Mouse (Mus musculus) liver, postnatal 0 days (tissue): ENCODE results near the gene Stard3nl. TPM values are rescaled to one million over a fixed set of nuclear protein-coding genes. Genes with fewer than 3 reads are reported as not detected.

ENCODE experiments used
- ATAC-seq: fragments of 200-750 bp; cut with Nextera tagmentation; 2 replicates; pipeline ENCODE4 v1.8.0; 2017; ENCODE audit warnings: mild to moderate bottlenecking, moderate library complexity
- DNase-seq: peaks from one replicate; pipeline ENCODE4 v3.0.0-alpha.2; 2016
- H3K27ac ChIP-seq: fragments of 300-500 bp; sonication (generic); 2 replicates; pipeline ENCODE4 v1.5.1; 2014; ENCODE audit warnings: antibody characterized with exemption, moderate library complexity, mild to moderate bottlenecking, low read depth
- H3K27me3 ChIP-seq: fragments of 300-500 bp; sonication (generic); 2 replicates; pipeline ENCODE4 v1.6.1; 2014; ENCODE audit warnings: low read length, control low read depth, mixed read lengths; ENCODE audit not compliant: insufficient read depth
- H3K36me3 ChIP-seq: fragments of 300-500 bp; sonication (generic); replicated peaks from 2 replicates; pipeline ENCODE4 v1.6.1; 2014; ENCODE audit warnings: mild to moderate bottlenecking, control low read depth, low read length, moderate library complexity, mixed read lengths; ENCODE audit not compliant: insufficient read depth
- H3K4me1 ChIP-seq: fragments of 300-500 bp; sonication (generic); 2 replicates; pipeline ENCODE4 v1.6.1; 2014; ENCODE audit warnings: antibody characterized with exemption, mild to moderate bottlenecking, control low read depth; ENCODE audit not compliant: insufficient read depth
- H3K4me2 ChIP-seq: fragments of 300-500 bp; sonication (generic); 2 replicates; pipeline ENCODE4 v1.6.1; 2014; ENCODE audit warnings: low read depth, mild to moderate bottlenecking, low read length, moderate library complexity, mixed read lengths
- H3K4me3 ChIP-seq: fragments of 300-500 bp; sonication (generic); 2 replicates; pipeline ENCODE4 v1.5.1; 2014; ENCODE audit warnings: low read depth, low read length
- H3K9ac ChIP-seq: fragments of 300-500 bp; sonication (generic); replicated peaks from 2 replicates; pipeline ENCODE4 v1.6.1; 2014; ENCODE audit warnings: mild to moderate bottlenecking, moderate library complexity
- H3K9me3 ChIP-seq: fragments of 300-500 bp; sonication (generic); 2 replicates; pipeline ENCODE4 v1.6.1; 2016; ENCODE audit warnings: mild to moderate bottlenecking, control low read depth, low read length, mixed read lengths
- CTCF ChIP-seq: sonication (generic); IDR thresholded peaks from 2 replicates; pipeline ENCODE4 v1.5.1; 2016; ENCODE audit warnings: antibody characterized with exemption, low read depth
- EP300 ChIP-seq: IDR thresholded peaks from 2 replicates; pipeline ENCODE4 v1.6.1; 2016; ENCODE audit warnings: antibody characterized with exemption, low read depth, mild to moderate bottlenecking
- WGBS: fragments of 180-500 bp; shearing (Covaris S2); extraction: QIAGEN DNeasy Blood & Tissue Kit; methylation state at CpG from one replicate; pipeline ENCODE4 v1.1.7; 2014; ENCODE audit not compliant: insufficient replicate concordance; 5-methylcytosine and 5-hydroxymethylcytosine counted together
- polyA plus RNA-seq: library from polyadenylated mRNA; unstranded; fragments of >200 nt; fragmentation: Nextera tagmentation; extraction: Ambion mirVana; gene quantifications from 2 replicates; pipeline ENCODE4 v1.2.1, GENCODE M21; 2015

The Stard3nl gene
- polyA plus RNA-seq, 1 experiment from 2014 or later: 19.5 TPM

GRCm38 (mm10) chr13:19407953-19408352 lies 12.4 kb upstream of the Stard3nl start:
- no peaks in the 10 kb centered on the region for H3K27me3 ChIP-seq
- no peaks in the 10 kb centered on the region for H3K36me3 ChIP-seq
- no peak overlapping the region for H3K4me2 ChIP-seq
- H3K27ac ChIP-seq: no peak overlapping the region
- no peaks in the 10 kb centered on the region for H3K4me1 ChIP-seq
- no peak for TF ChIP-seq CTCF
- TF ChIP-seq EP300: no peak
- no peak overlapping the region for H3K9ac ChIP-seq
- H3K4me3 ChIP-seq: no peak overlapping the region
- no peak for DNase-seq
- ATAC-seq: no peak
- 87% methylated on average over 2 of the region's 2 CpGs for WGBS
- no peaks in the 10 kb centered on the region for H3K9me3 ChIP-seq

- no peak for ATAC-seq
- H3K4me1 ChIP-seq: no peaks in the 10 kb centered on the region
- 54% methylated on average over 2 of the region's 2 CpGs for WGBS
Observed at GRCm38 (mm10) chr13:19404623-19405022, 9.0 kb upstream of the Stard3nl start.

GRCm38 (mm10) chr13:19394798-19395687 lies 552 bp downstream of the Stard3nl start:
- Histone ChIP-seq H3K4me3 (peak overlapping the region; percentile 98), H3K36me3 (no peaks in the 10 kb centered on the region), H3K4me1 (peaks cover 10% of the 10 kb centered on the region), H3K4me2 (peak overlapping the region; percentile 94), H3K9me3 (no peaks in the 10 kb centered on the region), H3K27ac (peak overlapping the region; percentile 81), H3K27me3 (no peaks in the 10 kb centered on the region), H3K9ac (peak overlapping the region; percentile 91)
- DNase-seq (no peak), ATAC-seq (peak; percentile 47)
- 2% methylated on average over 25 of the region's 25 CpGs for WGBS
- TF ChIP-seq EP300: no peak

More at GRCm38 (mm10) chr13:19404623-19405022, 9.0 kb upstream of the Stard3nl start:
- Histone ChIP-seq H3K27ac (no peak overlapping the region), H3K36me3 (no peaks in the 10 kb centered on the region), H3K27me3 (no peaks in the 10 kb centered on the region), H3K9me3 (no peaks in the 10 kb centered on the region), H3K4me3 (no peak overlapping the region), H3K9ac (no peak overlapping the region), H3K4me2 (no peak overlapping the region)
- no peak for DNase-seq
- TF ChIP-seq EP300 (no peak), CTCF (no peak)

DNA sequence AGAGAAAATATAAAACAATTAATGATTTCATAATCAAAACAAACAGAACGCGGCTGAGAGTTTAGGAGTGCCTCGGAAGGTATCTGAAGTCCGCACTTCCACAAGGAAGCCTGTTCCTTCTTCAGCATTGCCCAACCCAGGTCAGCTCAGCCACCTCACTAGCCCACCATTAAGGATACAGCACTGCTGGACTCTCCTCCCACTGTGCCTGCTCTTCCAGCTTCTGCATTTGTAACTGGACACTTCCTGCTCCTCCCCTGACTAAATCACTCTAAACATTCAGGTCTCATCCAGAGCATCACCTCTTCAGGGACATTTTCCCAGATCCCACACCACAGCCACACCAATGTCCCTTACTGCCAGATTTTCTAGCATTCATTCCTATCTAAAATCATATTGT lies 1.4 kb downstream of the Stard3nl start:
- Histone ChIP-seq H3K4me2 (peak overlapping the region; percentile 60), H3K36me3 (no peaks in the 10 kb centered on the region), H3K4me3 (peak overlapping the region; percentile 9; the same call in 1 of the 2 replicates), H3K9me3 (no peaks in the 10 kb centered on the region), H3K9ac (no peak overlapping the region), H3K27ac (no peak overlapping the region), H3K27me3 (no peaks in the 10 kb centered on the region), H3K4me1 (peaks cover 10% of the 10 kb centered on the region)
- 33% methylated on average over 4 of the region's 4 CpGs for WGBS
- no peak for DNase-seq
- TF ChIP-seq CTCF: no peak
- TF ChIP-seq EP300: no peak
- ATAC-seq: no peak

GRCm38 (mm10) chr13:19393731-19394130 lies 1.9 kb downstream of the Stard3nl start:
- WGBS: 50% methylated on average over 2 of the region's 2 CpGs
- Histone ChIP-seq H3K4me1 (peaks cover 10% of the 10 kb centered on the region), H3K4me3 (no peak overlapping the region; the same call in 1 of the 2 replicates), H3K27me3 (no peaks in the 10 kb centered on the region), H3K27ac (no peak overlapping the region), H3K36me3 (no peaks in the 10 kb centered on the region), H3K9me3 (no peaks in the 10 kb centered on the region), H3K9ac (no peak overlapping the region), H3K4me2 (peak overlapping the region; percentile 60)
- DNase-seq (no peak), ATAC-seq (no peak)
- no peak for TF ChIP-seq EP300
- no peak for TF ChIP-seq CTCF

DNA sequence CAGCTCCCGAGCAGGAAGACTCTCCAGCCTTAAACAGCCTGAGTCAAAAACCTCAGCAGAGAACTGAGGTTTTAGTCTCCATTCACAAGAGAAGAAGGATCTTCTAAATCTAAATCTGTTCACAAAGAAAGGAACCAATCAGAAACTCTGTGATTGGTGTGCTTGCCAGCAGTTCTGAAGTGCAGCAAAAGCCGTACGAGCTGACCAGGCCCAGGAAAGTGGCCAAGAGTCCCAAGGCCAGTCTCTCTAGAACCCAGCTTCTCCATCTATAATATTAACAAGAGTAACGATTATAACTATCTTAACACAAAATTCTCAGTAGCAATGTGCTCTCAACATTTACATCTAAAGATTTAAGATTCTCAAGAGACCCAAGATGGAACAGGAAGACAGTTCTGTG lies 4.0 kb downstream of the Stard3nl start:
- no peak overlapping the region for H3K27ac ChIP-seq
- H3K36me3 ChIP-seq: no peaks in the 10 kb centered on the region
- 80% methylated on average over 4 of the region's 4 CpGs for WGBS
- ATAC-seq (no peak), DNase-seq (no peak)
- no peaks in the 10 kb centered on the region for H3K27me3 ChIP-seq
- H3K9ac ChIP-seq: no peak overlapping the region
- TF ChIP-seq EP300 (no peak), CTCF (no peak)
- no peak overlapping the region for H3K4me3 ChIP-seq
- H3K4me2 ChIP-seq: no peak overlapping the region
- no peaks in the 10 kb centered on the region for H3K9me3 ChIP-seq
- peaks cover 10% of the 10 kb centered on the region for H3K4me1 ChIP-seq

GRCm38 (mm10) chr13:19390296-19390695 lies 5.3 kb downstream of the Stard3nl start:
- ATAC-seq: no peak
- Histone ChIP-seq H3K27ac (no peak overlapping the region), H3K9ac (no peak overlapping the region), H3K36me3 (no peaks in the 10 kb centered on the region), H3K4me3 (no peak overlapping the region), H3K4me2 (no peak overlapping the region), H3K27me3 (no peaks in the 10 kb centered on the region), H3K9me3 (no peaks in the 10 kb centered on the region), H3K4me1 (peaks cover 10% of the 10 kb centered on the region)
- no peak for DNase-seq
- WGBS: 76% methylated on average over 4 of the region's 4 CpGs
- TF ChIP-seq CTCF: no peak
- no peak for TF ChIP-seq EP300
